Mouse (Mus musculus): ENCODE results near the gene Foxe3. TPM values are rescaled to one million over a fixed set of nuclear protein-coding genes. Genes with fewer than 3 reads are reported as not detected.

Gene Foxe3
- polyA plus RNA-seq, 1 experiment from 2014 or later = not detected

DNA sequence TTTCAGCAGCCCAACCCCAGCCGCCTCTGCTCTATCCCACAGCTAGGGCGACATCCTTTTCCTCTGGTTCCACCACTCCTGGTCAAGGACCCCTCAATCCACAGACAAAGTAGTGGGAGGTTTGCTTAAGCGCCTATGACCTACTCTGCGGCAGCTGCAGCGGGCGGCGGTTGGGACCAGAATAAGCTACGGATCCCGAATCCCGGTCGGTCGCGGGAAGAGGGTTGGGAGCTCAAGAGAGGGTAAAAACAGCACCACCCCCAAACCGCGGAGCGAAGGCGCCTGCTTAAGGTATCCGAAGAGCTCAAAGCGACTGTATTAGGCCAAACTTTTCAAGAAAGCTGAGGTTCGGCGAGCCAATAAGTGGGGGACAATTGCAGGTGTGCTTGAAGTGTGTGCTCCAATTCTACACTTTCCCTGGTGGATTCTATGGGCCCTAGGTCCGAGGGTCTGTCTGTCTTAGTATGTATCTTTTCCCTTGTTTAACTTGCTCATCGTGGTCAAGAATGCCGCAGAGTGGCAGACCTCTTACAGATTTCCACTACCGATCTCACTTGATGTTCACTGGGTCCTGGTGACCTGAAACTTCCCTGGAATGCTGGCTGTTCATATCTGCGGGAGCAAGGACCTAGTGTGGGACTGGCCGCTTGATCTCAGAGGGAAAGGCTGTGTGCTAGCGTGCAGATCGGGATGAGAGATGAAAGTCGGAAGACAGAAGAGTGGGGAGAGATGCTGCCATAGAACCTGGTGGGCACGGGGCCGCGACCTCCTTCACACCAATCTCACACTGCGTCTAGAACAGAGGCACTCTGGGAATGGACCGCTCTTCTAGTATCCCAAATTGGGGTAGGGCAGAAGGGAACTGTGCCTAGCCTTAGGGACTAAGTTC, 12.9 kb downstream of the Foxe3 start:
- DNase-seq (ENCODE audit: low spot score) (peak; percentile 51), ATAC-seq (ENCODE audit: insufficient number of reproducible peaks, low FRiP score, low TSS enrichment, low read depth) (no peak)
- no peak overlapping the region for H3K27ac ChIP-seq (replicated peaks; ENCODE audit: low read depth, low read length)
- H3K4me1 ChIP-seq (ENCODE audit: control insufficient read depth, insufficient read depth, low read length) = peaks cover 10% of the 10 kb centered on the region
- 2% methylated on average over 35 of the region's 35 CpGs for WGBS
- no peaks in the 10 kb centered on the region for H3K36me3 ChIP-seq (ENCODE audit: control insufficient read depth, insufficient read depth, low read length)
- H3K4me2 ChIP-seq (ENCODE audit: low read depth, severe bottlenecking) = no peak overlapping the region
- H3K27me3 ChIP-seq (ENCODE audit: control insufficient read depth, insufficient read depth, low read length) = peaks cover 95% of the 10 kb centered on the region
- H3K4me3 ChIP-seq (ENCODE audit: low read depth, low read length) = no peak overlapping the region
- no peak overlapping the region for H3K9ac ChIP-seq (ENCODE audit: low read length)
- no peaks in the 10 kb centered on the region for H3K9me3 ChIP-seq (ENCODE audit: control insufficient read depth, low read length)

DNA sequence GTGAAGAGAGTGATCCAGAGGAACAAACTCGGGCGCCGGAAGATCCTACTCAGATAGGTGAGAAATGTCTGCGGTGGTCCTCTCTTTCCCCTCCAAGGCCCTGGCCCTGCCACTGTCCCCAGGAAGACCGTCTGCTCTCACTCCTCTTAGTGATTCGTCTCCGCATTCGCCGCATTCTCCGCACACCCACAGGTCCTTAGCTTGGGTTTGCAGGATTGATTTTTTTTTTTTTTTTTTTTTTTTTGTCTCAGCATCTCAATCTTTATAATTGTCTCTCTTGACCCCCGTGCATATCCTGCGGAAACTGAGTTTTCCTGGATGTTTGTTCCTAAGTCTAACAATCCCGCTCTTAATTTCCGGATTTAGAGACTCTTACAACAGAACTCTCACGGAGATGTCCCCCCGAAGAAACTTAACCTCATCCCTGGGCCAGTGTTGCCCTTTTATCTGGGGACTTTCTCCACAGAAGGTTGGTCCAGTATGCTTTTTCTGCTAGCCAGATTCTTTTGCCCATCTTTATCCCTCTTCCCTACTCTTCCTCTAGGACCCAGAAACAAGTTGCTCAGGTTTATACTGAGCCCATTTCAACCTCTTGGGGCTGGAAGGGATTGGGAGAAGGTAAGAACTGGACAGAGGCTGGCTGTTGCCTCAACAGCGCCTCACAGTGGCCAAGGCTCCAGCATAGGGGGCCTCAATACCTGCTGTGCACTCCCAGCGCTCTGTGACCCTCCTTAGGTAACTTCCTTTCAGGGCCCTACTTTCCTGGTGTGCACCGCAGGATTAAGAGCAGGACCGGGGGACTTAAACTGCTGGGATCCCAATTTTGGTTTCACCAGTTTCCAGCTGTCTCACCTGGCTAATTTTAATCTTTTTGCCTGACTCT, 16.0 kb downstream of the Foxe3 start:
- H3K27ac ChIP-seq (replicated peaks; ENCODE audit: low read depth, low read length) = no peak overlapping the region

GRCm38 (mm10) chr4:114908829-114909601, 16.8 kb downstream of the Foxe3 start, which contains the start of gene Foxd2:
Gene Foxd2, minus strand, starts transcription at chr4:114908873.
- peak; percentile 97 for DNase-seq (ENCODE audit: low spot score)
- peak; percentile 85 for ATAC-seq (ENCODE audit: insufficient number of reproducible peaks, low FRiP score, low TSS enrichment, low read depth)
- 1% methylated on average over 55 of the region's 64 CpGs for WGBS
- Histone ChIP-seq H3K4me3 (ENCODE audit: low read depth, low read length) (peak within 1 kb of the TSS; percentile 37), H3K9me3 (ENCODE audit: control insufficient read depth, low read length) (no peaks in the 10 kb centered on the region), H3K36me3 (ENCODE audit: control insufficient read depth, insufficient read depth, low read length) (no peaks in the 10 kb centered on the region), H3K27ac (replicated peaks; ENCODE audit: low read depth, low read length) (no peak within 1 kb of the TSS), H3K4me2 (ENCODE audit: low read depth, severe bottlenecking) (peak within 1 kb of the TSS; percentile 71), H3K4me1 (ENCODE audit: control insufficient read depth, insufficient read depth, low read length) (peaks cover 15% of the 10 kb centered on the region), H3K9ac (ENCODE audit: low read length) (peak within 1 kb of the TSS; percentile 30), H3K27me3 (ENCODE audit: control insufficient read depth, insufficient read depth, low read length) (peaks cover 98% of the 10 kb centered on the region)

More for the DNA sequence above, 16.0 kb downstream of the Foxe3 start:
- peak; percentile 82 for DNase-seq (ENCODE audit: low spot score)
- Histone ChIP-seq H3K27me3 (ENCODE audit: control insufficient read depth, insufficient read depth, low read length) (peaks cover 99% of the 10 kb centered on the region), H3K36me3 (ENCODE audit: control insufficient read depth, insufficient read depth, low read length) (no peaks in the 10 kb centered on the region), H3K9ac (ENCODE audit: low read length) (no peak overlapping the region), H3K9me3 (ENCODE audit: control insufficient read depth, low read length) (no peaks in the 10 kb centered on the region), H3K4me3 (ENCODE audit: low read depth, low read length) (peak overlapping the region; percentile 37), H3K4me1 (ENCODE audit: control insufficient read depth, insufficient read depth, low read length) (peaks cover 15% of the 10 kb centered on the region), H3K4me2 (ENCODE audit: low read depth, severe bottlenecking) (peak overlapping the region; percentile 71)
- no peak for ATAC-seq (ENCODE audit: insufficient number of reproducible peaks, low FRiP score, low TSS enrichment, low read depth)
- 2% methylated on average over 20 of the region's 20 CpGs for WGBS

DNA sequence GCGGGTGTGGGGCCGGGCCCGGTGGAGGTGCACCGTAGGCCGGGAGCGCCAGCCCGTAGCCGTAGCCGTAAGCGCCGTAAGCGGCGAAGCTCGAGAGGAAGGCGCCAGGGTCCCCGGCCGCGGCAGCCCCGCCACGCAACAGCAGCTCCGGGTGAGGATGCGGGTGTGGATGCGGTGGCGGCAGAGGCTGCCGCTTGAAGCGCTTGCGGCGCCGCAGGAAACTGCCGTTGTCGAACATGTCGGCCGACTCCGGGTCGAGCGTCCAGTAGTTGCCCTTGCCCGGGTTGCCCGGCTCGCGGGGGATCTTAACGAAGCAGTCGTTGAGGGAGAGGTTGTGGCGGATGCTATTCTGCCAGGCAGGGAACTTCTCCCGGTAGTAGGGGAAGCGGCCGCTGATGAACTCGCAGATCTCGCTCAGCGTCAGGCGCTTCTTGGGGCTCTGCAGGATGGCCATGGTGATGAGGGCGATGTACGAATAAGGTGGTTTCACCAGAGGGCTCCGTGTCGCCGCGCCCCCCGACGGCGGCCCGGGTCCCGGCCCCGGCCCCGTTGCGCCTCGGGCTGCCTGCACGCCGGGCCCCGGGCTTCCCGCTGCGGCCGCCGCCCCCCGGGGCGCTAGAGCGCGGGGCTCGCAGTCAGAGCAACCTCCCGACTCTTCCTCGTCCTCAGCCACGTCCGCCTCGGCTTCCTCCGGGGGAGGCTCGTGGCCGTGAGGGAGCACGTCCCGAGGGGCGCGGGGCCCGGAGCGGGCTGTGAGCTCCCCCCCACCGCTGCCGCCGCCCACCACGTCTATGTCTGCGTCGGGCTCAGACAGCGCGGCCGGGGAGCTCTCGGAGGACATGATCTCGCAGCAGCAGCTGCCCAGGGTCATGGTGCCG, 17.6 kb downstream of the Foxe3 start:
- Histone ChIP-seq H3K27ac (replicated peaks; ENCODE audit: low read depth, low read length) (no peak overlapping the region), H3K4me2 (ENCODE audit: low read depth, severe bottlenecking) (peak overlapping the region; percentile 71), H3K9me3 (ENCODE audit: control insufficient read depth, low read length) (no peaks in the 10 kb centered on the region), H3K36me3 (ENCODE audit: control insufficient read depth, insufficient read depth, low read length) (no peaks in the 10 kb centered on the region), H3K9ac (ENCODE audit: low read length) (peak overlapping the region; percentile 30; the same call in 1 of the 2 replicates), H3K27me3 (ENCODE audit: control insufficient read depth, insufficient read depth, low read length) (peaks cover 98% of the 10 kb centered on the region), H3K4me1 (ENCODE audit: control insufficient read depth, insufficient read depth, low read length) (peaks cover 15% of the 10 kb centered on the region), H3K4me3 (ENCODE audit: low read depth, low read length) (peak overlapping the region; percentile 37)
- under 1% methylated on average over 86 of the region's 103 CpGs for WGBS
- DNase-seq (ENCODE audit: low spot score) (peak; percentile 70), ATAC-seq (ENCODE audit: insufficient number of reproducible peaks, low FRiP score, low TSS enrichment, low read depth) (peak; percentile 22)

DNA sequence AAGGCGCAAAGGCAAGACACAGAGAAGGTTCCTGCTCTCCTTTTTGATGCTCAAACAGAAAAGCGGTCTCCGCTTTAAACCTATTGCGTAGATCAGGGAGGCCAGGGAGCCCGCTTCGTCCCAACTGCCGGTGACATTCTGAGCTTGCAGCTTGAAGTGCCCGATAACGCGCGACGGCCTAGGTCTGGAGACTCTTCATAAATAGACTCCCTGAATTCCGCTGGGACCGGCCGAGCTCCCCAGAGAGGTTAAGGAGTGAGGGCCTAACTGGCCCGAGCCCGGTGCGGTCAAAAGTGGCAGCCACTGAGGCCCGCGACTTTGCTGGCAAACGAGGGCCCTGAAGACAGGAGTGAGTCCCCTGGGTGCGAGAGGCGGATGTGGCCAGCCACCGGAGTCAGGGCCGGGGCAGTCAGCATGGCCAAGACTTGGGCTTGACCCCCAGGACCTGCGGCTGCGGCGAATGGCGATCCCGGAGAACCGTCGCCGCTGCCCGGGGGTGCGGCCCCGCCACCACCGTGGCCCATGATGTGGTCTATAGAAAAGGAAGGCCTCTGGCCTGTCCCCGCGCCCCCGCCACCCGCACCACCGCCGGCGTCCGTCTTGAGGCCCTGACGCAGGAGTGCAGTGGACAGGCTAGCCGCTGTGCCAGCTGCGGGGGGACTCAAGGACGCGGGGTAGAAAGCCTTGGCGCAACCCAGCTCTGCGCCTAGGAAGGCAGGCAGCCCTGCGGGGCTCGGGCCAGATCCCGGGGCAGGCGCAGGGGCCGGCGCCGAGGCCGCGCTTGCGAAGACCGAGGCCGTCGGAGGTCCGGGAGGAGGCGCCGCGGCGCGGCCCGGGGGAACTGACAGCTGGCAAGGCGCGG, 18.5 kb downstream of the Foxe3 start:
- no peaks in the 10 kb centered on the region for H3K9me3 ChIP-seq (ENCODE audit: control insufficient read depth, low read length)
- no peak for ATAC-seq (ENCODE audit: insufficient number of reproducible peaks, low FRiP score, low TSS enrichment, low read depth)
- H3K27ac ChIP-seq (replicated peaks; ENCODE audit: low read depth, low read length) = no peak overlapping the region
- under 1% methylated on average over 73 of the region's 74 CpGs for WGBS
- H3K9ac ChIP-seq (ENCODE audit: low read length) = peak overlapping the region; percentile 18; the same call in 1 of the 2 replicates
- H3K27me3 ChIP-seq (ENCODE audit: control insufficient read depth, insufficient read depth, low read length) = peaks cover 98% of the 10 kb centered on the region
- peaks cover 13% of the 10 kb centered on the region for H3K4me1 ChIP-seq (ENCODE audit: control insufficient read depth, insufficient read depth, low read length)
- no peaks in the 10 kb centered on the region for H3K36me3 ChIP-seq (ENCODE audit: control insufficient read depth, insufficient read depth, low read length)
- peak overlapping the region; percentile 71 for H3K4me2 ChIP-seq (ENCODE audit: low read depth, severe bottlenecking)
- peak overlapping the region; percentile 37 for H3K4me3 ChIP-seq (ENCODE audit: low read depth, low read length)
- peak; percentile 68 for DNase-seq (ENCODE audit: low spot score)

- Histone ChIP-seq H3K4me3 (ENCODE audit: low read depth, low read length) (no peak overlapping the region), H3K27ac (replicated peaks; ENCODE audit: low read depth, low read length) (no peak overlapping the region), H3K9ac (ENCODE audit: low read length) (no peak overlapping the region), H3K36me3 (ENCODE audit: control insufficient read depth, insufficient read depth, low read length) (no peaks in the 10 kb centered on the region), H3K4me1 (ENCODE audit: control insufficient read depth, insufficient read depth, low read length) (peaks cover 13% of the 10 kb centered on the region), H3K27me3 (ENCODE audit: control insufficient read depth, insufficient read depth, low read length) (peaks cover 97% of the 10 kb centered on the region), H3K9me3 (ENCODE audit: control insufficient read depth, low read length) (no peaks in the 10 kb centered on the region), H3K4me2 (ENCODE audit: low read depth, severe bottlenecking) (no peak overlapping the region)
- ATAC-seq (ENCODE audit: insufficient number of reproducible peaks, low FRiP score, low TSS enrichment, low read depth) (no peak), DNase-seq (ENCODE audit: low spot score) (peak; percentile 49)
- WGBS = 5% methylated on average over 10 of the region's 10 CpGs
These were observed 19.7 kb downstream of the Foxe3 start for GRCm38 (mm10) chr4:114905969-114906680.
